Mouse (Mus musculus) cerebellum, postnatal 10 days (tissue): ENCODE measurements around the gene Larp1.
A peak's percentile ranks its signal among the peaks of the same experiment; 100 is the strongest.

Experiments used
- DNase-seq, 2 experiments: peaks; one replicate each; pipeline ENCODE4 v3.0.0; 2021; ENCODE audit warnings: mixed read lengths in 2 of 2

The Larp1 gene

GRCm38 (mm10) chr11:58003734-58004133 lies 5.1 kb upstream of the Larp1 start:
- DNase-seq = peak in 1 of 2 experiments; percentile 14

DNA sequence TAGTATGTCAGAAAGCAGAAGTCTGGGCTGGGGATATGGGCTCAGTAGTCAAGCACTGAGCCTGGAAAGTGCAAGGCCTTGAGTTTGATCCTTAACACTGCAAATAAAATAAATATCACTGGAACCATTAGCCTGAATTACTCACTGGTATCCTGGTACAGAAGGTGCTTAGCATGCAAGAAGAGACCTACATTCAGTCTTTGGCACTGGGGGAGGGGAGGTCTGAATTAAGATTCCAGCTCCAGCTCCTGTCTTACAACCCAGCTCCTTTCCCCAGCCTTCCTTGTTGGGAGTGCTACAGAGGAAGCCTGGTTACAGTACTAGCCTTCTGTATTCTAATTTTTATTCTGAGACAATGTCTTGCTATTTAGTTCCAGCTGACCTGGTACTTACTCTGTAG lies 3.8 kb upstream of the Larp1 start:
- peak in 1 of 2 experiments; percentile 17 for DNase-seq

- no peak for DNase-seq
Observed at GRCm38 (mm10) chr11:58008013-58008412, 851 bp upstream of the Larp1 start.

- DNase-seq = peak; percentile 96 to 97
Observed at GRCm38 (mm10) chr11:58008437-58009050, 320 bp upstream of the Larp1 start.

GRCm38 (mm10) chr11:58009516-58010141 lies 765 bp downstream of the Larp1 start:
- peak; percentile 75 to 83 for DNase-seq

- no peak for DNase-seq
Observed at GRCm38 (mm10) chr11:58010226-58010781, 1.4 kb downstream of the Larp1 start.

DNA sequence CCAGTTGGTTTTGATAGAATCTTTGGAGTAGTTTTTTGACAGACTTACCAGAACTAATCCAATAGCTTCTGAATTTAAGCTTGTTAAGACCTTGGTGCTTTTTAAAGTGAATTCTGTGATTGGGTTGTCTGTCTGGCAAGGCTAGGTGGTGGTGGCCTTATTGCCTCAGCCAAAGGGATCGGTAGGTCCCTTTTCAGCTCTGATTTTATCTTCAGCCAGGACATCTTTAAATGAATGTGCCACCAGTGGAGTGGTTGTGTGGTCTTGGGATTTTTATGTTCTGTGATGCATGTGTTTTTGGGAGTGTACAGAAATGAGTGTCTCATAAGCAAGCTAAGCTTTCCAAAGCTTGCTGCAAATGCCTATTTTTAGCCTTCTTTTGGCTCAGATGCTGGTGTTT lies 2.1 kb downstream of the Larp1 start:
- no peak for DNase-seq

GRCm38 (mm10) chr11:58011813-58012212 lies 2.9 kb downstream of the Larp1 start:
- DNase-seq = no peak

- no peak for DNase-seq
Observed at GRCm38 (mm10) chr11:58012674-58013073, 3.8 kb downstream of the Larp1 start.

DNA sequence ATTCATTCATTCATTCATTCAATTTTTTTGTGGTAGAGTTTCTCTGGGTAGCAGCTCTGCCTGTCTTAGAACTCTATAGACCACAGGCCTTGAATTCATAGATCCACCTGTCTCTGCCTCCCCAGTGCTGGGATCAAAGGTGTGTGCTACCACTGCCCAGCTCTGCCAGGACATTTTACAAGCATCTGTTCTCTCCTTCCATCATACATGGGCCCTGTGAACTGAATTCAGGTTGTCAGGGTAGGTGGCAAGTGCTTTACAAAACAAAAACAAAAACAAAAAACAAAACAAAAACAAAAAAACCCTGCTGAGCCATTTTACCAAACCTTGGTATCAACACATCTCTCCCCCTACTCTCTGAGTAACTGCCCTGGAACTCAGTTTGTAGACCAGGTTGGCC lies 4.2 kb downstream of the Larp1 start:
- no peak for DNase-seq

GRCm38 (mm10) chr11:58014604-58015003 lies 5.7 kb downstream of the Larp1 start:
- DNase-seq = no peak

DNA sequence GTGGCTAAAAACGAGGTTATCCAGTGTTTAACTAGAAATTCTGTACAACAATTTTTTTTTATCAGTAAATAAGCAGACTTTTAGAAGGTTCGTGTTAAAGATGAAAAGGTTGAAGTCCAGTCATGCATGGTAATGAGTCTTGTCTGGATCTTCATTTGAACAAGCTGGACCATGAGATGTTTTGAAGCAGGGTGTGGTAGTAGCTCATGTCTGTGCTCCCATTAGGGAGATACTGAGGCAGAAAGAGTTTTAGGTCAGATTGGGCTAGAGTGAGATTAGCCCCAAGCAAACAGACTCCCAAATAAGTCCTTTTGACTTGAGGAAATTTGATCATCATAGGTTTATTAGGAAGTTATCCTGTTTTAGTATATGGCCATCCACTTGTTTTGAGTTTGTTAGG lies 6.5 kb downstream of the Larp1 start:
- no peak for DNase-seq

GRCm38 (mm10) chr11:58016371-58016770 lies 7.5 kb downstream of the Larp1 start:
- no peak for DNase-seq

- no peak for DNase-seq
Observed at GRCm38 (mm10) chr11:58017422-58017821, 8.6 kb downstream of the Larp1 start.

GRCm38 (mm10) chr11:58018287-58018686 lies 9.4 kb downstream of the Larp1 start:
- DNase-seq = peak in 1 of 2 experiments; percentile 49

GRCm38 (mm10) chr11:58018701-58019100 lies 9.8 kb downstream of the Larp1 start:
- no peak for DNase-seq

GRCm38 (mm10) chr11:58021095-58021494 lies 12.2 kb downstream of the Larp1 start:
- DNase-seq = no peak

GRCm38 (mm10) chr11:58021618-58022017 lies 12.8 kb downstream of the Larp1 start:
- no peak for DNase-seq

DNA sequence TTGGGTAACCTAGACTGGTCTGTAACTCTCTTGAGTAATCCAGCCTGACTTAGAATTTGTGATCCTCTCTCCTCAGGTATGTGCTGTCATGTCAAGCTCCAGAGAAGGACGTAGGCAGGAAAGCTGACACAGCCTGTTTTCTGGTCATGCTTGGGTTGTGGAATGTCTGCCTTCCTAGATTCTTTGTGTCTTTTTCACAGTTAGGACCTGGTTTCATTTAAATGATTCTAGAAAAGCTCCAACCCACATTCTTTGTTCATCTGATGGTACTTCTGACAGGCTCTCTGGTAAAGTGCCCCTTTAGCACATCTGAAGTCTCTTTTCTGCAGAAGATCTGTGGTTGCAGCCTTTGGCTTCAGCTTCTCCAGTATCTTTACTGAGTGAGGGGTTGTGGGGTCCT lies 15.4 kb downstream of the Larp1 start:
- no peak for DNase-seq

GRCm38 (mm10) chr11:58024671-58025070 lies 15.8 kb downstream of the Larp1 start:
- DNase-seq = no peak

DNA sequence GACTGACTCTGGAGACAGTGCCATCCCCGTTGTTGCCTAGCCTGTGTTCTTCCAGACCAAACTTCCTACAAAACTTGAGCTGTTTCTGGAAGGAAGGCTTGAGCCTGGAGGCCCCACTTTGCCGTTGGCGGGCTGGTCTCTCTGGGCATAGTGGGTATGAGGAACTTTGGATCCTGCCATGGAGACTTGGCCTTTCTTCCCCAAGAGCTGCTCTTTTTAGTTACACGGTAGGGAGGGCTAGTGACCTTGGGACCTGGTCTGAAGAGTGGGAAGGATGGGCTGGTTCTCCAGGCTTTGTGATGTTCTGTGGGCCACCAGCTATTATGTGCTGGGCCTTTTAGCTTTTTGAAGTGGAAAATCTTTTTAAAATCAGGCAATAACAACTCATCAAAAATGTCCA lies 17.0 kb downstream of the Larp1 start:
- no peak for DNase-seq

DNA sequence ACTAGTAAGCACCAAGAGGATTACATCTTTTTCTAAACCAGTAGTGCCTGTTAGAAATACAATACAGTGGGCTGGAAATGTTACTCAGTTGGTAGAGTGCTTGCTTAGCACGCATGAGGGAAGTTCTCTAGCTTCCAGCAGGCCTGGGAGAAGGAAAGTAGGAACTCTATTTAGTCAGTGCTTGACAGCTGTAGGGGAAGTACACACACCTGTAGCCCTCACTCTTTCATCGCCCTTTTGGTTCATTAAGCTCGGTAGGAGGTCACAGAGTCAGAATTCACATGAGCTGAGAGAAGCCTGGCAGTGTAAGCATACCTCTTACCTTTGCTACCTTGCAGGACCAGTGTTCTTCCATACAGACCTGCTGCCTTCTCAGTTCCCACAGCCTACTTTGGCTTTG lies 17.5 kb downstream of the Larp1 start:
- DNase-seq = peak in 1 of 2 experiments; percentile 24

- DNase-seq = no peak
Observed at GRCm38 (mm10) chr11:58026860-58027259, 18.0 kb downstream of the Larp1 start.

- DNase-seq = no peak
Observed at GRCm38 (mm10) chr11:58028981-58029380, 20.1 kb downstream of the Larp1 start.

DNA sequence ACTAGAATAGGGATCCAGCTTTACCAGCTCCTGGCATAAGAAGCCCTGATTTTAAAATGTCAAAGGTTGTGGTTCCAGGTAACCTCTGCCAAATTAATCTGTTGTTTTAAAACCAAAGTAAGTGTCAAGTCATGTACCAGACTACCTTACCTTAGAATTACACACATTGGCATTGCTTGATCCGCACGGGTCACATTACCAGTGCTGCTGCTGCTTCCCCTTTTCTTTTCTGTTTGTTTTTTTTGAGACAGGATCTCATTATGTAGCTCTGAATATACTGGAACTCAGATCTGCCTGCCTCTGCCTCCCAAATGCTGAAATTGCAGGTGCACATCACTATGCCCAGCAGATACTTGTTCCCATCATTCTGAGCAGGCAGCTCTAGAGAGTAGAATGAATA lies 21.0 kb downstream of the Larp1 start:
- DNase-seq = no peak
